Mouse (Mus musculus) cerebellum, adult (tissue): ENCODE data around the gene Hist1h1t.
"Not testable (repeated sequence)": the region's sequence is repeated elsewhere in the genome, so short reads cannot be mapped to it uniquely, and the experiment has no call there.

Experiments
- ATAC-seq: cut with Nextera tagmentation; 2 replicates; pipeline ENCODE4 v1.9.2; 2017; ENCODE audit warnings: mild to moderate bottlenecking, moderate library complexity, mixed read lengths; ENCODE audit not compliant: insufficient number of reproducible peaks, low FRiP score, low TSS enrichment

Hist1h1t gene

DNA sequence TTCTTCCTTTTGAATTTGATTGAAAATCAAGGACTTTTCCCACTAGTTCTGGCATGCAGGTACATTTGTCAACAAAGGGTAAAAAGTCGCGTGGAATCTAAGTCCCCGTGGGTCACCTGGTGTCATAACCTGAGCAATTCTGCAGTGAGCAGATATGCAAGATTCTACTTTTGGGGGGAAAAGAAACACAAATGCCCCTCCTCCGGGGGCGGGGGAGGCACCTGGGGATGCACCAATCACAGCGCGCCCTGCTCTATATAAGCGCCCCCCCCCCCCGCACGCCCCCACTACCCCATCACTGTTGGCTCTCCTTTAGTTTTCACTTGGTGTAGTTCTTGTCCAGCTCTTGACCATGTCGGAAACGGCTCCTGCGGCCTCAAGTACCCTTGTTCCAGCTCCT is at the start of gene Hist1h1t:
Gene Hist1h1t, plus strand, starts transcription at position 301 of the 400 bp plus-strand sequence.
- no peak for ATAC-seq

DNA sequence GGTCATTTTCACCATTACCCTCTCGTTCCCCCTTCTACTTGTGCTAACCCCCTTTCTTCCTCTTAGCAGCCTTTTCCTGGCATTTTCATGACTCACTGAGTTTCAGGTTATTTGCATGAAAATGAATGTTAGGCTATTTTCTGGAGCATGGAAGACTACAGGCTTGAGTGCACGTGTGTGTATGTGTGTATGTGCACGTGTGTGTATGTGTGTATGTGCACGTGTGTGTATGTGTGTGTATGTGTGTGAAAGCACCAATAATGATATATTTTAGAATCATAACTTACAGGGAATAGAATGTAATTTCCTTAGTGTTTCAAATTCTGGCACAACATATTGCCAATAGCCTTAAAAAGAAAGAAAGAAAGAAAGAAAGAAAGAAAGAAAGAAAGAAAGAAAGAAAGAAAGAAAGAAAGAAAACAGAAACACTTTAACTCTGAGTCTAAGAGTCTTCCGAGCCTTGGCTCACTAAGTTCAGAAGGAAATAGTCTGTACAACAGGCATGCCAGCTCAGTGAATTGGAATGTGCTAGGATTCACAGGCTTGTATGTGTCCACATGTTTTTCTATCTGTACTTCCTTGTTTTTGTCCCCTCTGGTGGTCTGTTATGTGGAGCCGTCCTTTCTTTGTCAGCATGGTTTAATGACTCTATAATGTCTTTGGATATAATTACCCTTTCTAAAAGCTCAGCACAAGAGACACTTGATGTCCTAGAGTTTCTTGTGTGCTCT is 35.8 kb upstream of the Hist1h1t start:
- ATAC-seq: no peak

DNA sequence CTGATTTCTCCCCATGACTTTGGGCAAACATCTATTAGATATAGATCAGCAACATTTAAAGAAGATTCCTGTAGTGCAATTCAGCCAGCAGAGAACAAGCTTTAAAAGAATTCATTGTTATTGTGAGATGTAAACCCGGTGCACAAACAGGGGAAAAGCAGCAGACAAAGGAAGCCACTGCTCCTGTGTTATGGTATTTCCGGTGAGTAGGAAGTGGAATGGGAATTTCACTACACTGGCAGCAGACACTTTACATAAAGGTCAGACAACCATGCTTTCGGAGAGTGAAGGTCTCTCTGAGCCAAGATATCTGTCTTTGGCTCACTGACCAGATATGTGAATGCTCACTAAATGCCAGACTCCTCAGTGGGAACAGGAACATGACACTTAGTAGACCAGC is 33.1 kb upstream of the Hist1h1t start:
- ATAC-seq: no peak

DNA sequence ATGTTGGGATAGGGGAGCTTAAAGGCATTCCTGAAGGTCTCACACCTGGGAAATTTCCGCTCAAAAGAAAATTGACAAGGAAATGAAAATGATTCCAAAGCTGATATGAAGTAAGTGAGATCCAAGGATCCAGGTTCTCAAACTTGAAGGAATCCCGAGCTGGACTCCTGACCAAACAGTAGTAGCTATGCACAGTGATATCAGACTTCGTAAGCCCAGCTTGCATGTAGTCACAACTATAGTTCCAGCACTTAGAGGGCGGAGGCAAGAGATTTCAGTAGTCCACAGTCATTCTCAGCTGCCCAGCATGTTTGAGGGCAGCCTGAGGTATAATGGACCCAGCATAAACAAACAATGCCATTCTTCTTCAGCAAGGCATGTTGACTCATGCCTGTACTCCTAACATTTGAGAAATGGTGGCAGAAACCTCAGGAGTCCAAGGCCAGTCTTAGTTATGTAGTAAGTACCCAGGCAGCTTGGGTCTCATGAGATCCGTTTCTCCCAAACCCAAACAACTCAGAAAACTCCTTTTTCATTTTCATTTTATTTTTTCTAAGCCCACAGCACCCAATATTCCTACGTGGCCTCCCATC is 13.5 kb upstream of the Hist1h1t start:
- no peak for ATAC-seq

DNA sequence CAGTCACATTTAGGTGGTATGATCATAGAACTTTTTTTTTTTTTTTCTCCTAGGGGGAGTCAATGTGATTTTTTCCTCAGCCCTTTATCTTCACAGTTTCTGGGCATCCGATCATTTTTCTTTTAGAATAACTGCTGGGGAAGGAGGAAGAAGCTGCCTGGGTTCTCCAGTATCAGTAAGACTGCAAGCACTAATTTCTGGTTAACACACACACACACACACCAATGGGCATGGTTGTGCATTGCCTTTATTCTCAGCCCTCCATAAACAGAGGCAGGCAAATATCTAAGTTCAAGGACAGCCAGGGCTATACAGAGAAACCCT is 13.0 kb upstream of the Hist1h1t start:
- ATAC-seq: no peak

DNA sequence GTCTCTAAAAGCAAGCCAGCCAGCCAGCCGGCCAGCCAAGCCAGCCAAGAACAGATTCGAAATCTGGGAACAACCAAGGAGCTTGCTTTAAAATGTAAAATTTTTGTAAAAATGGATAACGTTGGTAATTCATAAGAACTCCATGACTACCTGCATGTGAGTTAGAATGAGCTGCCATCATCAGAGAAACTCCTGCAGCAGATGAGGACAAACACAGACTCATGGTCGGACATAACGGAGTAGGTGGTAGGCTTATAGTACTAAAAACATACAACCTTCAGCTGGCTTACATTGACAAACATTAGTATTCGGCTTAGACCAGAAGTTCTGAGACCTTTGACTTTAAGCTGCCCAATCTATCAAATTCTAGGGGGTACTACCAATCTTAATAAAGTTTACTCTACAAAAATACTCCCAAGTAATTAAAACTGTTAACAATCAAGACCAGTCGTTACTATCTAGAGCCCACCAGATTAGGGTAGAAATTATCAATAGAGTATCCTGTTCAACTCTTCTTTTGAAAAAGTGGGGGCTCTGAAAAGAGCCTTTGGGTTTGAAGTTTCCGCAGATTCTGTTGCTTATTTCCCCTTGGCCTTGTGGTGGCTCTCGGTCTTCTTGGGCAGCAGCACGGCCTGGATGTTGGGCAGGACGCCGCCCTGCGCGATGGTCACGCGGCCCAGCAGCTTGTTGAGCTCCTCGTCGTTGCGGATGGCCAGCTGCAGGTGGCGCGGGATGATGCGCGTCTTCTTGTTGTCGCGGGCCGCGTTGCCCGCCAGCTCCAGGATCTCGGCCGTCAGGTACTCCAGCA is 12.5 kb upstream of the Hist1h1t start:
- ATAC-seq: not testable (repeated sequence)

DNA sequence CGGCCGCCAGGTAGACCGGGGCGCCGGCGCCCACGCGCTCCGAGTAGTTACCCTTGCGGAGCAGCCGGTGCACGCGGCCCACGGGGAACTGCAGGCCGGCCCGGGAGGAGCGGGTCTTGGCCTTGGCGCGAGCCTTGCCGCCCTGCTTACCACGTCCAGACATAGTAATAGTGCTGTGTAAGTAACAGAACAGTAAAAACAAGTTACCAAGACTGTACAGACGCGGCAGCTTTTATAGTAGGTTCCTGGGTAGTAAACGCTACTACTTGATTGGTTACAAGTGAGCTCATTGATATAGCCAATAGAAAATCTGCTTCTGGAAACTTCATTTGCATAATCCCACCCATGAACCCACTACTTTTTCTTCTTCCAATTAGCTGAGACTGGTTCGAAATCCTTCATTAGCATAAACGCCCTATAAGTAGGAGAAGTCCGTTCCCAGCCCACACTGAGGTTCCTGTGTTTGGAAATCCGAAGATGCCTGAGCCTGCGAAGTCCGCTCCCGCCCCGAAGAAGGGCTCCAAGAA is 11.8 kb upstream of the Hist1h1t start, which contains the start of the genes Hist1h2ac and Hist1h2bc:
Gene Hist1h2ac, minus strand, starts transcription at position 194 of the 527 bp plus-strand sequence.
Gene Hist1h2bc, plus strand, starts transcription at position 445 of the 527 bp plus-strand sequence.
- peak; percentile 100 for ATAC-seq

DNA sequence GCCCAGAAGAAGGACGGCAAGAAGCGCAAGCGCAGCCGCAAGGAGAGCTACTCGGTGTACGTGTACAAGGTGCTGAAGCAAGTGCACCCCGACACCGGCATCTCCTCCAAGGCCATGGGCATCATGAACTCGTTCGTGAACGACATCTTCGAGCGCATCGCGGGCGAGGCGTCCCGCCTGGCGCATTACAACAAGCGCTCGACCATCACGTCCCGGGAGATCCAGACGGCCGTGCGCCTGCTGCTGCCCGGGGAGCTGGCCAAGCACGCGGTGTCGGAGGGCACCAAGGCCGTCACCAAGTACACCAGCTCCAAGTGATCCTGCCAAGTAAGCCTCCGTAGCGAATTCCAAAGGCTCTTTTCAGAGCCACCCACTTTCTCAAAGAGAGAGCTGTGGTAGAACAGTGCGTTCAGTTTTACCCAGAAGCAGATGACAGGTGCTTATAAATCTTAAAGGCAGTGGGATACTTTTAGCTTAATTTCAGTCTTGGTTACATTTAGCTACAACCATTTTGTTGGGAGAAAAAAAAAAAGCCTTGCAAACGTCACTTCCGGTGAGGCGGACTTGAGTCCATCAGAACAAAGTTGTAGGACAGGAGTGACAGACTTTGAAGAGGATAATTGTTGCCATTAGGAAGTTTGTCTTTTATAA is 11.2 kb upstream of the Hist1h1t start:
- ATAC-seq: peak; percentile 26; the same call in 1 of the 2 replicates

DNA sequence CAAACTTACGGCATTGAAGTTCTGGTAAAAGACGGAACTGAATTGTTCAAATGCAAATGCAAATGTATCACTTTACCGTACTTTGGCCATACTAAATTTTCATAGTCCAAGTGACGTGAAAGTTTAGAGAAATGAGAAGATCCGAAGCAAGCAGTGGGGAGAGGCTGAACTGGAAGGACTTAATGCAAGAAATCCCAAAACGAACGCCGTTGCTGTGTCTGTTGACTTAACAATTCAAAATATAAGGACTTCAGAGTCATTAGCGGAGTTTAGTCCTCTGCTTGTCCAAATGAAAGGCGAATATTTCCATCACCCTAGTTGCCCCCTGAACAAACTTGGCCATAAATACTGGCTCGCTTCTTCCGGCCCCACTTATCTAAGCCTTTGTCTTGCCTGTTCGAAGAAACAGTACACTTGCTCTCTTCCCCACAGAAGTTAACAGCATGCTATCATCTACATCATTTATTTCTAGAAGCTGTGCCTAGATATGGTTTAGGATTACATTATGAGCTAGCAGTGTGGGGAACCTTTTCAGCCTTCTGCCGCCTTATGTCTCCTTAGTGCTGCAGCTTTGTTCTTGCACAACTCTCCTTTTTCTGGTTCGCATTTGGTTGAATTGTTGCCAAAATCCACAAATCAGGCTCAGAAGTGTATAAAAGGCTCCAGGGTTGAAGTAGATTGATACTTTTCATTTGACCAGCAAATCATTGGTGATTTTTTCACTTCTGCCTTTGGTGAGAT is 10.3 kb upstream of the Hist1h1t start:
- ATAC-seq: no peak

DNA sequence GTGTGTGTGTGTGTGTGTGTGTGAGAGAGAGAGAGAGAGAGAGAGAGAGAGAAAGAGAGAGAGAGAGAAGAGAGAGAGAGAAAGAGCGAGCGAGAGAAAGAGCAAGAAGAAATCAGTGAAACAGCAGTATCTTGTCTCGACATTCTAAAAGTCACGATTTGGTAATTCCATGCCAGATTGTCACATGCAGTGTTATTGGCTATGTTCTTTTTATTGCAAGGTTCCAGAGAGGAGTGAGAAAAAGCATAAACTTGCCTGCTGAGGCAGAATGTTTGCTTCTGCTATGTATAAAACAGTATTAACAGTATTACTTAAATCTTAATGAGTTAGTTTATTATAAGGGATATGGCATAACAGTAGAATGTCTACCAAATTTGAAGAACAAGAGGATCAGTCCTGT is 9.6 kb upstream of the Hist1h1t start:
- no peak for ATAC-seq

DNA sequence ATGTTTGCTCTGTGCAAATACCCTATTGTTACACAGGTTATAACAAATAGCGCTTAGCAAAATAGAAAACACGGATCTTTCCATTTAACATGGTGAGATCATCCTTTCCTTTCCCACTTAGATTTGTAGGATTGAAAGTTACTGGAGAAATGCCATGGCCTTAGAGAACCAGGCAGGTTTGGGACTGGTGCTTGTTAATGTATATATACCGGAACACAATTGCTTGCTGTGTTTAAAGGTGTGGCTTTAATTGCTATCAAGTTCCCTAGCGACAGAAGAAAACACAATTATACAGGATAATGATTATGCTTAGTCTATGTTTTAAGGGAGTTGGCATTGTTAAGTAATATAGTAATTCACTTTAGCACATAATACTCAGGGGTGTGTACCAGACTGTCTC is 8.4 kb upstream of the Hist1h1t start:
- no peak for ATAC-seq

DNA sequence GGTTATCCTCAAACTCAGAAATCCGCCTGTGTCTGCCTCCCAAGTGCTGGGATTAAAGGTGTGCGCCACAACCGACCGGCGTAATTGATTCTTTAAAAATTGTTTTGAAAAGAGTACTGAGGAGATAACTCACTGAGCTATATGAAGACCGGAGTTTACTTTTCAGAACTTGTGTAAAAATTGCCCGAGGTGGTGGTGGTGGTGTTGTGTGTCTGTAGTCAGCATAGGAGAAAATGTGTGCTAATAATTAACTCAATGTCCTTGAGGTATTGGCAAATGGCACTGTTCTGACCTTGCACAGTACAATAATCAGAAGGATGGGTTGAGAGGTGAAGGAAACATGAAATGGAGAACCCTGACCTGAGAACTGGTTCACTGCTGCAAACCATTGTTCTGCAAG is 7.7 kb upstream of the Hist1h1t start:
- no peak for ATAC-seq

DNA sequence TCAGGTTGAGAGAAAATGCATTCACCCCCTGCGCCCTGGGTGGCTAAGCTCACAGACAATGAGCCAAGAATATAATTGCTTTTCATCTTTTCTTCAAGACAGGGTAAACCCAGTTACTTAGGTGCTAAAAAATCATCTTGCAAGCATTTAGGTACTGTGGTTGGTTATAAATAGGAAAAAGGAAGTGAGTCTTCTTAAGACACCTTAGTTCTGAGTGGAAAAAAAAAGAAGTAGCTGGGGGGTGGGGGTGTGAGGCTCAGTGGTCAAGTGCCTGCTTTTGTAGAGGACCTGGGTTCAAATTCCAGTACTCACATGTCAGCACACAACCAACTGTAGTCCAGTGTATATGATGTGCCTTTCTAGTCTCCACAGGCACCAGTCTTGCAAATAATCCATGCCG is 6.7 kb upstream of the Hist1h1t start:
- ATAC-seq: no peak

DNA sequence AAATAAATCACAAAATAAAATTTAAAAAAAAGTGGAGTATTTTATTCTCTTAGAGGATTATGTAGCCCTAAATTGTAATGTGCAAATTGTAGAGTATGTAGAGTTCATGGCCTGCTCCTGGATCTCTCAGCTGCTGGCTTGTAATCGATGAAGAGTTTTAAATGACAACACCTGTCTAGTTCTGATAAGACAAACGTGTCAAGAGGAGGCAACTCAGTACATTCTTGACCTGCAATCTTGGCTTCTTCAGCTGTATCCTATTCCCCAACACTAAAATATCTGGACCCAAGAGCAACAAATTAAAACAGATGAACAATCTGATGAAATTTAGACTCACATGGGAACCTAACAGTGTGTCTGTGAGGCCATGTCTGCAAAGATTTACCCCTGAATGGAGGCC is 6.2 kb upstream of the Hist1h1t start:
- ATAC-seq: no peak

DNA sequence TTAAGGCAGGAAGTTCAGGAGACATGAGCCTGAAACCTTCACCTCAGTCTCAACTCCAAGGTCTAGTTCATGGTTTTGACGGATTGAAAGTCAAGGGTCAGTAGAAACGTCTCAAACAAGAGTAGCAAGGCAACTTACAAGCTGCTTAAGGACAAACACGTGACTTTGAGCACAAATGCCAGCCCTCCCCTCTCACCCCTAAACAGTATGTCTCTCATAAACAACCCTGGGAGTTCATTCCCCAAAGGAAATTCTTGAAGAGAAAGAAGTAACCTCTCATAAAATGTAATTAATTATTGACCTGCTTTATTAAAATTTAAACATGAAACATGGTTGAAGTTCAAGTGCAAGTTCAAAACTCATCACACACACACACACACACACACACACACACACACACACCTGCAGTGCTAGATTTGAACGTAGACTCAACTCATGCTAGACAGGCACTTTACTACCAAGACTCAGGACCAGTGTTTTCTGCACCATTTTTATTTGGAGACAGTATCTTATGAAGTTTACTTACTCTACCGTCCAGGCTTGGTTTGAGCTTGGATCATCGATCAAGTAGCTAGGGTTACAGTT is 1.7 kb upstream of the Hist1h1t start:
- no peak for ATAC-seq

DNA sequence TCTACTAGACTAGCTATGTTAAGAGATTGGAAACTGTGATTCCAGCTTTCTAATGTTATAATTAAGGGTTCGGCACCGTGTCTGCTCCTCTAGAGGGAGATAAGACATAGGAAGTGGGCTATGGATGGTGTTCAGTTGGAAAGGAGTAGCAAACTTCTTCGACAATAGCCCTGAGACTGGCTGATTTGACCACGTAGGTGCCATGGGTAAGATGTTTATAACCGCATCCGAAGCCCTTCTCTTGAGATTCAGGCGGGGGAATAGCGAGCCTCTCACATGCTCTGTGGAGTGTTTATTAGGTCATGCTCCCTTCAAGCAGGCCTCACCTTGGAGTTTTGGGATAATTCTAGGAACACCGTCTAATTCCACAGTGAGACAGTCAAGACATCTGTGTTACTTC is 658 bp upstream of the Hist1h1t start:
- ATAC-seq: no peak

DNA sequence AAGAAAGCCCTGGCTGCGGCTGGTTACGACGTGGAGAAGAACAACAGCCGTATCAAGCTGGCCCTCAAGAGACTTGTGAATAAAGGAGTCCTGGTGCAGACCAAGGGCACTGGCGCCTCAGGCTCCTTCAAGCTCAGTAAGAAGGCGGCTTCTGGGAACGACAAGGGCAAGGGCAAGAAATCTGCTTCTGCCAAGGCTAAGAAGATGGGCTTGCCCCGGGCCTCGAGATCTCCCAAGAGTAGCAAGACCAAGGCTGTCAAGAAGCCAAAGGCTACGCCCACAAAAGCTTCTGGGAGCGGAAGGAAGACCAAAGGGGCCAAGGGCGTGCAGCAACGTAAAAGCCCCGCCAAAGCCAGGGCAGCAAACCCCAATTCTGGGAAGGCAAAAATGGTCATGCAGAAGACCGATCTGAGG is 454 bp downstream of the Hist1h1t start:
- no peak for ATAC-seq

DNA sequence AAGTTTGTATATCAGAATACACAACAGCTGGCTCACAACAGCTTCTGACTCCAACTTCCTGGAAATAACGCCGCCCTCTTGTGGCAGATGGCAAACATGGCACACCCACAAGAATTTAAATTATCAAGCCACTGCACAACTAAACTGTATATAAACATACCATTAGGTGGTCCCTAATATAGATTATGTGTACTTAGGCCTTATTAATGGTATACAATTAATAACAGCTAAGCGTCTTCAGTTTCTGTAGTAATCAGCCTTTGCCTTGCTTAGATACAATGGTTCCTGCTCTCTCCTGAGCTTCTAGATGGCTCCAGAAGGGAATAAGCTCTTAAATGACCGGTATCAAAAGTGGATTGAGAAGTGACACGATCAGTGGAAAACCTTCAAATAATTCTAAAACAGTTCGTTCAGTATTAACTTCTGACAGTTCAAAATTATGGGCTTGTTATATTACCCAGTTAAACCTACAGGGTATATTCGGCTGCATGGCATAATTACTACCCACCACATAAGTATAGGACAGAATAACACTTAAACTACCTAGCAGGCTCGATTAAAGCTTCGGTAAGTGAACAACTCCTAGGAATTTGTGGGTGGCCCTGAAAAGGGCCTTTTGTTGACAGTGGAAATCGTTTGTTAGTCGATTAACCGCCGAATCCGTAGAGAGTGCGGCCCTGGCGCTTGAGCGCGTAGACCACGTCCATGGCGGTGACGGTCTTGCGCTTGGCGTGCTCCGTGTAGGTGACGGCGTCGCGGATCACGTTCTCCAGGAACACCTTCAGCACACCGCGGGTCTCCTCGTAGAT is 2.1 kb downstream of the Hist1h1t start:
- ATAC-seq: no peak

DNA sequence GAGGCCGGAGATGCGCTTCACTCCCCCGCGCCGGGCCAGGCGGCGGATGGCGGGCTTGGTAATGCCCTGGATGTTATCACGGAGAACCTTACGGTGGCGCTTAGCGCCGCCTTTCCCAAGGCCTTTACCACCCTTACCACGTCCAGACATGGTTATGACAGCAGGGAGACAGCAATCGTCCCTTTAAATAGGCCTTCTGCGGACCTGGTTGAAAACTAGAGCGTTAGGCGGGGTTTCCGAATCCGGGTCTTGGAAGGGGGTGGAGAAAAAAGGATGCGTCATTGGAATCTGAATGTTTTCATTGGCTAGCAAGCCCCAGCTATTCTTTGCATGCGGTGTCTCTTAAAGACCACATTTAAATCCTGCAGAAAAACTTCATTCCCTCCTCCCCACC is 2.7 kb downstream of the Hist1h1t start, which contains the start of gene Hist1h4c:
Gene Hist1h4c, minus strand, starts transcription at position 155 of the 394 bp plus-strand sequence.
- peak; percentile 97 for ATAC-seq
